Mouse (Mus musculus): ENCODE measurements around the gene Smim7. TPM values are rescaled to one million over a fixed set of nuclear protein-coding genes. Genes with fewer than 3 reads are reported as not detected.
A peak's percentile ranks its signal among the peaks of the same experiment; 100 is the strongest.

The Smim7 gene
- polyA plus RNA-seq, 1 experiment from 2014 or later: 96.8 TPM

DNA sequence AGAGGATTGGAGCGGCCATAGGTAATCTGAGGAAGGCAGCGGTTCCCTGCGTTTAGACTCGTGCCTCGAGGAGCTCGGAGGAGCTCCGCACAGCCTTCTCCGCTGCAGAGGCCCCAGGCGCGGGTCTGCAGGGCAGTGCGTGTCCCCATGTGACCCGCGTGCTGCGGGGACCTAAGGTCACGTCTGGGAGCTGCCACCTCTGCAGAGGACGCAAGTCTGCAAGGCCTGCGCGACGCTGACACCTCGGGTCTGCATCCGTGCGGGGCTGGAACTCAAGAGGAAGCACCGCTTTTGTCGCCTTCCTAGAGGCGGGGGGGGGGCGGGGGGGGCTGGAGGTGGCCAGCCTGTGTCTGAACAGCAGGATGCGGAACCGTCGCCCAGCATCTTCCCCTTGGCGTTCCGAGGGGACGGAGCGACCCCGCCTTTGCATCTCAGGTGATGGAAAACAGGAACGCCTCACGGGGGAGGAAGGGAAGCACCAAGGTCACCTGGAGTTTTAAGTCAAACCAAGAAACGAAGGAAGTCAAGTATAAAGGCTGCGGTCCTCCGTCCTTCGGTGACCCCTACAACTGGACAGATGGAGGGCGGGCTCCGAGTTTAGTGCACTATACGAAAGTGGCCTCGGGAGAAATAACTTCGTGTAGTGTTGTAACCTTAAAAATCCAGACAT, 22.1 kb downstream of the Smim7 start:
- DNase-seq (ENCODE audit: low spot score) (peak; percentile 71), ATAC-seq (peak; percentile 40)
- H3K4me2 ChIP-seq (replicated peaks; ENCODE audit: low read depth, low read length): peak overlapping the region; percentile 96

DNA sequence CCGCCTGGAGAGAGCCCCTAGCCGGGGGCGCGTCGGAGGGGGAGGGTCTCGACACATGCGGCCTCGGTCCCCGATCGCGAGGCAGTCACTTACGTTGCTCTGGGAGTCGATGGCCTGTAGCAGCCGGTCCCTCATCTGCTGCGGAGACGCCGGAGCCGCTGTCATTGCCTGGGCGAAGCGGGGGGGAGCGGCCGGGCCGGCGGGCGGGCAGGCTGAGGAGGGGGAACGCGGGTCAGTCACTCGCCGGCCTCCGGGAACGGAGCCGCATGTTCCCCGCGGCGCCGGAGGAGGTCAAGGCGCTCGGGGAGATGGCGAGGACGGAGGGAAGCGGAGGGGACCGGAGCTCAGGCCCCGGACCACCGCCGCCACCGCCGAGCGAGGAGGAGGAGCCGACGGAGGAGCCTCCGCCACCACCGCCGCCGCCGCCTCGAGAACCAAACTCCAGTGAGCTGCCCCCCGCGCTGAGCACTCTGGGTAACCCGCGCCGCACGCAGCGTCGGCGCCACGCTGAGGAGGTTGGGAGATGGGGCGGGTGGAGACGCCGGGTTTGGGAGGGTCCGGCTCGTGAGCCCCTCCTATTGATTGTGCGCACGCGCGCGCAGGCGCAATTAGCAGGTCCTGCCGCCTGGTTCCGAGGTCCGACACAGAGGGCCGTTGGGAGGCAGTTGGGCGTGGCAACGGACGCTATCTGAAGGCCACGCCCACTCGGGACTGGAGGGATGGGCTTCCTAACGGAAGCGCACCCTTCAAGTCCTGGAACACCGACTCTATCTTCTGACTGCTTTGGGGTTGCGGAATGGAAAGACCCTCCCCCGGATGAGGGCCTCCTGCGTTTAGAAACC, 22.9 kb downstream of the Smim7 start, which contains the start of gene Med26:
Med26 (minus strand) TSS at position 469 of the 842 bp plus-strand sequence.
- Histone ChIP-seq H3K4me3 (ENCODE audit: low read depth, low read length) (peak within 1 kb of the TSS; percentile 87), H3K9ac (replicated peaks; ENCODE audit: low read depth) (peak within 1 kb of the TSS; percentile 99), H3K4me2 (replicated peaks; ENCODE audit: low read depth, low read length) (peak within 1 kb of the TSS; percentile 96), H3K36me3 (ENCODE audit: insufficient read depth, low read length) (no peaks in the 10 kb centered on the region), H3K27me3 (replicated peaks; ENCODE audit: insufficient read depth, low read length) (no peaks in the 10 kb centered on the region), H3K27ac (ENCODE audit: low read length) (peak within 1 kb of the TSS; percentile 88), H3K9me3 (ENCODE audit: low read length) (no peaks in the 10 kb centered on the region), H3K4me1 (ENCODE audit: insufficient read depth, low read depth, low read length) (peaks cover 12% of the 10 kb centered on the region)
- ATAC-seq: peak; percentile 96
- TF ChIP-seq CTCF (IDR thresholded peaks at IDR 0.05) (peak; percentile 39), EP300 (IDR thresholded peaks at IDR 0.05) (no peak)
- DNase-seq (ENCODE audit: low spot score): peak; percentile 100
- WGBS: under 1% methylated on average over 72 of the region's 92 CpGs

More for the DNA sequence above, 22.1 kb downstream of the Smim7 start:
- WGBS: under 1% methylated on average over 43 of the region's 45 CpGs
- peak overlapping the region; percentile 88 for H3K27ac ChIP-seq (ENCODE audit: low read length)
- peak overlapping the region; percentile 54 for H3K9ac ChIP-seq (replicated peaks; ENCODE audit: low read depth)
- H3K4me1 ChIP-seq (ENCODE audit: insufficient read depth, low read depth, low read length): peaks cover 12% of the 10 kb centered on the region
- peak overlapping the region; percentile 87 for H3K4me3 ChIP-seq (ENCODE audit: low read depth, low read length)
- no peak for TF ChIP-seq CTCF (IDR thresholded peaks at IDR 0.05)
- no peak for TF ChIP-seq EP300 (IDR thresholded peaks at IDR 0.05)
- no peaks in the 10 kb centered on the region for H3K9me3 ChIP-seq (ENCODE audit: low read length)
- H3K27me3 ChIP-seq (replicated peaks; ENCODE audit: insufficient read depth, low read length): no peaks in the 10 kb centered on the region
- H3K36me3 ChIP-seq (ENCODE audit: insufficient read depth, low read length): no peaks in the 10 kb centered on the region

DNA sequence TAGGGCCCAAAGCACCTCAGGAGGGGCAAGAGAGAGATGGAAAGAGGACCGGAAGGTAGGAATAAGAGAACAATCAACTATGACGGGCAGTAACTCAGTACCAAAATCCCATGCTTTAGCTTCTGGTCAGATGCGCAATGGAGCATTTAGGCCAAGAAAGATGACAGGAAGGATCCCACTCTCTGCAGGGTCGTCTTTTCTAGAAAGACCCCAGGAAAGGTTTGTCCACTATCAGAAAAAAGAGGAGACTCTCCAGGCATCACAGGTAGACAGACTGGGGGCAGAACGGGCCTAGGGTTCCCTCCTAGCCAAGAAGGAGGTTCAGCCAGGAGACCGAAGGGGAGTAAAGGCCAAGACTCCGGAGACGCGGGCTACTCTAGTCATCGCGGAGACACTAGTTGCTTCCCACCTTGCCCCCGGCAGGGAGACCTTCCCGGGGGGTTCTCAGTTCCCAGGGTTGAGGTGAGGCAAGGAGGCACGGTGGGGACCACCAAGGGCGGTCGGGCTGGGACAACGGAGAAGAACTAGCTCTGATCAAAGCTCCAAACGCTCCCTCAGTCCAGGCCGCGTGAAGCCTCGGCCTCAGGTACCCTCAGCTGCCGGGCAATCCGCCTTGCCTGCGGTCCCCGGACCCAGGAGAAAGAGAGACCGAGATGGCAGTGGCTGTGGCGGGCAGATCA, 23.6 kb downstream of the Smim7 start:
- H3K4me1 ChIP-seq (ENCODE audit: insufficient read depth, low read depth, low read length): peaks cover 12% of the 10 kb centered on the region
- peak overlapping the region; percentile 87 for H3K4me3 ChIP-seq (ENCODE audit: low read depth, low read length)
- no peak for TF ChIP-seq EP300 (IDR thresholded peaks at IDR 0.05)
- TF ChIP-seq CTCF (IDR thresholded peaks at IDR 0.05): no peak
- H3K9ac ChIP-seq (replicated peaks; ENCODE audit: low read depth): peak overlapping the region; percentile 99
- peak overlapping the region; percentile 85 for H3K27ac ChIP-seq (ENCODE audit: low read length)
- no peak for ATAC-seq
- peak; percentile 13 for DNase-seq (ENCODE audit: low spot score)
- peak overlapping the region; percentile 96 for H3K4me2 ChIP-seq (replicated peaks; ENCODE audit: low read depth, low read length)
- 2% methylated on average over 24 of the region's 27 CpGs for whole genome bisulfite sequencing
- no peaks in the 10 kb centered on the region for H3K9me3 ChIP-seq (ENCODE audit: low read length)
- no peaks in the 10 kb centered on the region for H3K36me3 ChIP-seq (ENCODE audit: insufficient read depth, low read length)
- no peaks in the 10 kb centered on the region for H3K27me3 ChIP-seq (replicated peaks; ENCODE audit: insufficient read depth, low read length)

DNA sequence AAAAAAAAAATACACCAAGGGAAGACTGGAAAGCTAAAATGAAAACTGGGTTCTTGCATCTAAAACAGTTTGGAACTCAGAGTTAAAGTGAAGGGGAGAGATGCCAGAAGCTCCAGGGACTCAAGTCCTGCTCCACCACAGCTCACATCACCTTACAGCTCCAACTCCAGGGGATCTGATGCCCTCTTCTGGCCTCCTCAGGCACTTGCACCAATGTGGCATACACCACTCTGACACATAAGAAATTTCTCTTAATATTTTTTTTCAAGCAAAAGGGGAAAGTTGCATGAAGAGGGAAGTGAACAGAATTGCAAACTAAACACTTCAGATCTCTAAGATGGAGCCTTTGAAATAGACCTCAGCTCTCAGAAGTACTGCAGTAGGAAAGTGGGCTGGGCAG, 31.7 kb downstream of the Smim7 start:
- Histone ChIP-seq H3K36me3 (ENCODE audit: insufficient read depth, low read length) (no peaks in the 10 kb centered on the region), H3K4me3 (ENCODE audit: low read depth, low read length) (no peak overlapping the region), H3K4me1 (ENCODE audit: insufficient read depth, low read depth, low read length) (no peaks in the 10 kb centered on the region), H3K9me3 (ENCODE audit: low read length) (no peaks in the 10 kb centered on the region), H3K9ac (replicated peaks; ENCODE audit: low read depth) (no peak overlapping the region), H3K27ac (ENCODE audit: low read length) (no peak overlapping the region), H3K27me3 (replicated peaks; ENCODE audit: insufficient read depth, low read length) (no peaks in the 10 kb centered on the region), H3K4me2 (replicated peaks; ENCODE audit: low read depth, low read length) (no peak overlapping the region)
- peak; percentile 57 for ATAC-seq
- TF ChIP-seq EP300 (IDR thresholded peaks at IDR 0.05): no peak
- TF ChIP-seq CTCF (IDR thresholded peaks at IDR 0.05): peak; percentile 57
- DNase-seq (ENCODE audit: low spot score): peak; percentile 64

DNA sequence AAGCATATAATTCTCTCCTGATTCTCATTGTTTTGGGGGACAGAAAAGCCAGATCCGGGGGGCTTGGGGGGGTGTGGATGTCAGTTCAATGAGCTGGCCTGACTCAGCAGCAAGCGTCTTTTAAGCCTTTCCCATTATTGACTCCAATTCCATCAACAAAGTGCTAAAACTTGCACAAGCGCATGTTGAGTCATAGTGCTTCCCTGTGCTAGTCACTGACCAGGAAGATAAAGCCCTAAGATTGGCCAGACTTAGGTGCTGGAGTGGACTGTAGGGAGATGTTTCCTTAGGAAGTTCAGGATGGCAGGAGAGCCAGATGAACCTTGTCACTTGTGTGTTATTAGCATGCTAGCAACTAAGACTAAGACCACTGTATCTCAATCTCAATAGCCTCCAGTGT, 36.0 kb downstream of the Smim7 start:
- TF ChIP-seq EP300 (IDR thresholded peaks at IDR 0.05): no peak
- no peak for TF ChIP-seq CTCF (IDR thresholded peaks at IDR 0.05)
- no peak overlapping the region for H3K9ac ChIP-seq (replicated peaks; ENCODE audit: low read depth)
- H3K9me3 ChIP-seq (ENCODE audit: low read length): no peaks in the 10 kb centered on the region
- no peak overlapping the region for H3K27ac ChIP-seq (ENCODE audit: low read length)
- ATAC-seq (no peak), DNase-seq (ENCODE audit: low spot score) (no peak)
- 91% methylated on average over 3 of the region's 3 CpGs for WGBS
- no peaks in the 10 kb centered on the region for H3K4me1 ChIP-seq (ENCODE audit: insufficient read depth, low read depth, low read length)
- H3K27me3 ChIP-seq (replicated peaks; ENCODE audit: insufficient read depth, low read length): no peaks in the 10 kb centered on the region
- no peaks in the 10 kb centered on the region for H3K36me3 ChIP-seq (ENCODE audit: insufficient read depth, low read length)
- H3K4me3 ChIP-seq (ENCODE audit: low read depth, low read length): no peak overlapping the region
- H3K4me2 ChIP-seq (replicated peaks; ENCODE audit: low read depth, low read length): no peak overlapping the region

DNA sequence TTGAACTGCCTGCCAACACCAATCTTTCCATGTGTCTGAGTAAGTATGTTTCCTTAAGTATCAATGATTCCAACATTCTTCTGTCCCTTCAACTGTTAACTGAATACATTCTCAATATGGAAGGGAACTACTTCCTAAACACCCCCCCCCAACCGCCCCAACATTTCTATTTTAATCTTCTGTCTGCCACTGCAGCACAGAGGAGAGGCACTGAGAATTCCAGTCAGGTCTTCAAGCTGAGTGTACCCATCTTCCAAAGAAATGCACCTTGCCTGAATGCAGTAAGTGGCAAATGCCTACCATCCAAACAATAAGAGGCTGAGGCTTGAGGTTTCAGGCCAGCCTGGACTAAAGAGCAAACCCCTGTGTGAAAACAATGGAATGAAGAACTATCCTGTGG, 38.8 kb downstream of the Smim7 start:
- H3K4me3 ChIP-seq (ENCODE audit: low read depth, low read length): no peak overlapping the region
- H3K4me2 ChIP-seq (replicated peaks; ENCODE audit: low read depth, low read length): no peak overlapping the region
- H3K9me3 ChIP-seq (ENCODE audit: low read length): no peaks in the 10 kb centered on the region
- H3K9ac ChIP-seq (replicated peaks; ENCODE audit: low read depth): no peak overlapping the region
- no peak for ATAC-seq
- WGBS: 95% methylated on average over 1 of the region's 1 CpGs
- no peaks in the 10 kb centered on the region for H3K4me1 ChIP-seq (ENCODE audit: insufficient read depth, low read depth, low read length)
- DNase-seq (ENCODE audit: low spot score): no peak
- TF ChIP-seq EP300 (IDR thresholded peaks at IDR 0.05) (no peak), CTCF (IDR thresholded peaks at IDR 0.05) (no peak)
- H3K36me3 ChIP-seq (ENCODE audit: insufficient read depth, low read length): no peaks in the 10 kb centered on the region
- H3K27ac ChIP-seq (ENCODE audit: low read length): no peak overlapping the region
- no peaks in the 10 kb centered on the region for H3K27me3 ChIP-seq (replicated peaks; ENCODE audit: insufficient read depth, low read length)

Data from lung, postnatal 0 days (tissue).